Mouse (Mus musculus) frontal cortex, adult 2 months (tissue): ENCODE data around the gene Ahctf1. TPM values are rescaled to one million over a fixed set of nuclear protein-coding genes. Genes with fewer than 3 reads are reported as not detected.
"Not testable (repeated sequence)": the region's sequence is repeated elsewhere in the genome, so short reads cannot be mapped to it uniquely, and the experiment has no call there.

Source experiments
- DNase-seq, 2 experiments: peaks; one replicate each; pipeline ENCODE4 v3.0.0; 2022; ENCODE audit warnings: low spot score in 1 of 2; ENCODE audit errors: extremely low spot score in 1 of 2
- polyA plus RNA-seq: library from polyadenylated mRNA; depleted of rRNA; stranded (reverse); fragments of >200 nt; gene quantifications from 2 replicates; pipeline ENCODE4 v1.2.3, GENCODE M21; 2012; rRNA removed

Gene Ahctf1
- polyA plus RNA-seq: 30.3 and 32.8 TPM in 2 replicates

- peak; percentile 98 to 99 for DNase-seq
These were observed at the start of gene Ahctf1 for GRCm38 (mm10) chr1:179803513-179804139. Gene Ahctf1, minus strand, starts transcription at chr1:179803680.

GRCm38 (mm10) chr1:179847759-179848389 is 44.4 kb upstream of the Ahctf1 start:
- peak; percentile 25 to 90 for DNase-seq

GRCm38 (mm10) chr1:179847173-179847572 is 43.7 kb upstream of the Ahctf1 start:
- no peak for DNase-seq

- DNase-seq: no peak
These were observed 42.5 kb upstream of the Ahctf1 start for GRCm38 (mm10) chr1:179845832-179846499.

GRCm38 (mm10) chr1:179844894-179845293 is 41.4 kb upstream of the Ahctf1 start:
- DNase-seq: peak; percentile 33 to 71

GRCm38 (mm10) chr1:179843981-179844380 is 40.5 kb upstream of the Ahctf1 start:
- no peak for DNase-seq

GRCm38 (mm10) chr1:179842568-179842967 is 39.1 kb upstream of the Ahctf1 start:
- DNase-seq: no peak

GRCm38 (mm10) chr1:179836426-179837404 is 33.2 kb upstream of the Ahctf1 start:
- DNase-seq: peak in 1 of 2 experiments; percentile 33

- DNase-seq: no peak
These were observed 32.4 kb upstream of the Ahctf1 start for GRCm38 (mm10) chr1:179835753-179836425.

GRCm38 (mm10) chr1:179833596-179833995 is 30.1 kb upstream of the Ahctf1 start:
- DNase-seq: no peak

- no peak for DNase-seq
These were observed 29.3 kb upstream of the Ahctf1 start for GRCm38 (mm10) chr1:179832710-179833240.

- DNase-seq: no peak
These were observed 25.4 kb upstream of the Ahctf1 start for GRCm38 (mm10) chr1:179828900-179829299.

GRCm38 (mm10) chr1:179828051-179828450 is 24.6 kb upstream of the Ahctf1 start:
- DNase-seq: no peak

GRCm38 (mm10) chr1:179824549-179824948 is 21.1 kb upstream of the Ahctf1 start:
- no peak for DNase-seq

GRCm38 (mm10) chr1:179818490-179819278 is 15.2 kb upstream of the Ahctf1 start:
- DNase-seq: not testable (repeated sequence)

- peak; percentile 59 to 74 for DNase-seq
These were observed 11.1 kb upstream of the Ahctf1 start for GRCm38 (mm10) chr1:179814616-179815015.

- no peak for DNase-seq
These were observed 9.9 kb upstream of the Ahctf1 start for GRCm38 (mm10) chr1:179813385-179813784.

GRCm38 (mm10) chr1:179808300-179808699 is 4.8 kb upstream of the Ahctf1 start:
- DNase-seq: no peak

- no peak for DNase-seq
These were observed 4.0 kb upstream of the Ahctf1 start for GRCm38 (mm10) chr1:179807468-179807867.
